Mouse (Mus musculus) lung, embryonic 14.5 days (tissue): ENCODE results near the gene Plppr1. TPM values are rescaled to one million over a fixed set of nuclear protein-coding genes. Genes with fewer than 3 reads are reported as not detected.
A peak's percentile ranks its signal among the peaks of the same experiment; 100 is the strongest.

Experiments
- ATAC-seq: fragments of 200-750 bp; cut with Nextera tagmentation; 2 replicates; pipeline ENCODE4 v1.8.0; 2017; ENCODE audit warnings: mild to moderate bottlenecking, moderate TSS enrichment, moderate library complexity; ENCODE audit not compliant: insufficient read depth
- DNase-seq: peaks from one replicate; pipeline ENCODE4 v3.0.0-alpha.2; 2015
- H3K27ac ChIP-seq: fragments of 300-500 bp; sonication (generic); 2 replicates; pipeline ENCODE4 v1.5.1; 2014; ENCODE audit warnings: low read depth, mild to moderate bottlenecking, moderate library complexity
- H3K27me3 ChIP-seq: fragments of 300-500 bp; sonication (generic); 2 replicates; pipeline ENCODE4 v1.6.1; 2014; ENCODE audit warnings: low read length, control low read depth; ENCODE audit not compliant: insufficient read depth
- H3K36me3 ChIP-seq: fragments of 300-500 bp; sonication (generic); 2 replicates; pipeline ENCODE4 v1.6.1; 2014; ENCODE audit warnings: control low read depth; ENCODE audit not compliant: insufficient read depth
- H3K4me1 ChIP-seq: fragments of 300-500 bp; sonication (generic); 2 replicates; pipeline ENCODE4 v1.6.1; 2014; ENCODE audit warnings: antibody characterized with exemption, control low read depth; ENCODE audit not compliant: insufficient read depth
- H3K4me2 ChIP-seq: fragments of 300-500 bp; sonication (generic); 2 replicates; pipeline ENCODE4 v1.6.1; 2014; ENCODE audit warnings: mild to moderate bottlenecking
- H3K4me3 ChIP-seq: fragments of 300-500 bp; sonication (generic); 2 replicates; pipeline ENCODE4 v1.5.1; 2014; ENCODE audit warnings: low read depth, low read length
- H3K9ac ChIP-seq: fragments of 300-500 bp; sonication (generic); 2 replicates; pipeline ENCODE4 v1.6.1; 2014
- H3K9me3 ChIP-seq: fragments of 300-500 bp; sonication (generic); 2 replicates; pipeline ENCODE4 v1.6.1; 2016; ENCODE audit warnings: low read depth, low read length, control low read depth
- CTCF ChIP-seq: IDR thresholded peaks from 2 replicates; pipeline ENCODE4 v1.5.1; 2016; ENCODE audit warnings: antibody characterized with exemption, low read depth
- WGBS: fragments of 180-500 bp; shearing (Covaris S2); extraction: QIAGEN DNeasy Blood & Tissue Kit; methylation state at CpG from one replicate; pipeline ENCODE4 v1.1.7; 2014; 5-methylcytosine and 5-hydroxymethylcytosine counted together
- polyA plus RNA-seq: library from polyadenylated mRNA; unstranded; fragments of >200 nt; fragmentation: Nextera tagmentation; extraction: Ambion mirVana; gene quantifications from 2 replicates; pipeline ENCODE4 v1.2.1, GENCODE M21; 2014

The Plppr1 gene
- polyA plus RNA-seq, 1 experiment from 2014 or later = 0.63 TPM

DNA sequence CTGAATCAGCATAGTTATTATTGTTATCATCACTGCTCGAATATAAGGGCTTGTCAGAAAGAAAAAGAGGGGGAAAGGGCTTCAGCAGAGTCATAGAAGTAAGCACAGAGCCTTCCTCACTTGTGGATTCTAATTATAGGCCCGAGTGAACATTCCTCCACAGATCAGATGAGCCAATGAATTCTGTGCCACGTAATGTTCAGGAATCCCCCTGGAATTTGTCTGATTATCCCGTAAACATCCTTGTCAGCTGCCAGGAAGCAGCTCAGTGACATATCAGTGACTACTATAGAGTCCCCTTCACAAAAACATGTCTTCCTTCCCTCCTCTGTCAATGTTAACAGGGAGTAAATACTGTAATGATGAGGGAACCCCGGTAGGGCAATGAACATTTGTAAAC lies 50.9 kb downstream of the Plppr1 start:
- no peaks in the 10 kb centered on the region for H3K4me1 ChIP-seq
- no peak overlapping the region for H3K4me2 ChIP-seq
- no peaks in the 10 kb centered on the region for H3K36me3 ChIP-seq
- ATAC-seq = no peak
- H3K27ac ChIP-seq = no peak overlapping the region
- 18% methylated on average over 5 of the region's 5 CpGs for WGBS
- H3K4me3 ChIP-seq = no peak overlapping the region
- no peaks in the 10 kb centered on the region for H3K27me3 ChIP-seq
- H3K9me3 ChIP-seq = no peaks in the 10 kb centered on the region
- DNase-seq = peak; percentile 45
- no peak overlapping the region for H3K9ac ChIP-seq
- TF ChIP-seq CTCF = no peak

DNA sequence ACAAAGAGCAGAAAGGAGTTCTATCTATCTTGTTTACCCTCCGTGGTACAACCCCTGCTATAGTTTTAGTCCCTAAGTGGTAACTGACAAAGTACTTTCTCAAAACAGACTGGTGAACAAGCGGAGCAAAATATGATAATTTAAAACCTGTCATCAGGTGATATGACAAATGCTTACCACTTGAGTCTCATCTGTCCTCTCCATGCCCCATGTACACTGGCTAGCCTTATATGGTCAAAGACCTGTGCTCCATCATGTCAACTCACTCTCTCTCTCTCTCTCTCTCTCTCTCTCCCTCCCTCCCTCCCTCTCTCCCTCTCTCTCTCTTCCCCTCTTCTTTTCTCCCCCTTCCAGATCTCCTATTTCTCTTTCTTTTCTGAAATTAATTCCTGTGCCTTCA lies 59.8 kb downstream of the Plppr1 start:
- no peak for TF ChIP-seq CTCF
- no peak overlapping the region for H3K4me2 ChIP-seq
- H3K9ac ChIP-seq = no peak overlapping the region
- H3K27ac ChIP-seq = no peak overlapping the region
- no peaks in the 10 kb centered on the region for H3K36me3 ChIP-seq
- no peak overlapping the region for H3K4me3 ChIP-seq
- no peaks in the 10 kb centered on the region for H3K9me3 ChIP-seq
- H3K4me1 ChIP-seq = no peaks in the 10 kb centered on the region
- ATAC-seq (no peak), DNase-seq (no peak)
- H3K27me3 ChIP-seq = no peaks in the 10 kb centered on the region
- 58% methylated on average over 2 of the region's 2 CpGs for WGBS

DNA sequence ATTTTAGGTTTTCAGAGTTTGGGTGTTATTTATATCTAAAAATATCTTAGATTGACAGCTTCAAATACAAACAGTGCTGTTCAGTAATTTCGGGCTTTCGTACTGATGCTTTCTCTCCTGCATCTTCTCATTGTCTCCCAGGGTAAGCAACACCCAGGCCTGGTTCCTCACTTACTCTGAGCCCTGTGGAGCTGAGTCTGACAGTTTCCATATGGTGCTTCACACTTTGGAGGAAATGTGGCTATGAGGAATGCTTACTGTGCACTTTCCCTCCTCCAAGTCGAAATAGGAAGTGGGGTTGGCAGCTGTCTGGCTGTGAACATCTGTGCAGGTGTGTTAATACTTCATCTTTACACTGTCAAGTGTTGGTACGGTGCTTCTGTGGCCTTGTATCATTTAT lies 85.7 kb downstream of the Plppr1 start:
- no peaks in the 10 kb centered on the region for H3K36me3 ChIP-seq
- no peaks in the 10 kb centered on the region for H3K27me3 ChIP-seq
- no peak overlapping the region for H3K4me2 ChIP-seq
- H3K9me3 ChIP-seq = no peaks in the 10 kb centered on the region
- H3K9ac ChIP-seq = no peak overlapping the region
- DNase-seq (peak; percentile 56), ATAC-seq (peak; percentile 44; the same call in 1 of the 2 replicates)
- TF ChIP-seq CTCF = no peak
- H3K4me1 ChIP-seq = no peaks in the 10 kb centered on the region
- no peak overlapping the region for H3K4me3 ChIP-seq
- WGBS = 32% methylated on average over 4 of the region's 4 CpGs
- H3K27ac ChIP-seq = no peak overlapping the region

DNA sequence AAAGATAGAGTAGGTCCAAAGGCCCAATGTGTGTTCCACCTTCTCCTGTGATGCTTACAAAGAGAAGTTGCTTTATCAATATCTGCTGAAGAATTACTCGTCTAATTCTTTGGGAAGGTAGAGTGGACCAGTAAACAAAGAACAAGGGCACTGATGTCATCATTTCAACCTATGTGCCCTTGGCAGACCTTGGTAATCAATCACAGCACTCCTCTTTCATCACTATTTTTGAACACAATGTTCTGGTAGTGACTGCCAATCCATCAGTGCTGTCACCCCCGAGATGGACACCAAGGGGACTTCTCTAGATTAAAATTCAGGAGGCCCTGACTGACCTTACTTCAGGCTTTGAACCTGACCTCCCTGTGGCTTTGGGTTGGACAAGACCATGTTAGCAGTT lies 89.7 kb downstream of the Plppr1 start:
- no peaks in the 10 kb centered on the region for H3K27me3 ChIP-seq
- H3K27ac ChIP-seq = no peak overlapping the region
- H3K36me3 ChIP-seq = no peaks in the 10 kb centered on the region
- no peak overlapping the region for H3K4me2 ChIP-seq
- H3K4me1 ChIP-seq = no peaks in the 10 kb centered on the region
- no peak overlapping the region for H3K4me3 ChIP-seq
- no peaks in the 10 kb centered on the region for H3K9me3 ChIP-seq
- DNase-seq (no peak), ATAC-seq (no peak)
- H3K9ac ChIP-seq = no peak overlapping the region
- WGBS = 21% methylated on average over 2 of the region's 2 CpGs
- TF ChIP-seq CTCF = no peak

DNA sequence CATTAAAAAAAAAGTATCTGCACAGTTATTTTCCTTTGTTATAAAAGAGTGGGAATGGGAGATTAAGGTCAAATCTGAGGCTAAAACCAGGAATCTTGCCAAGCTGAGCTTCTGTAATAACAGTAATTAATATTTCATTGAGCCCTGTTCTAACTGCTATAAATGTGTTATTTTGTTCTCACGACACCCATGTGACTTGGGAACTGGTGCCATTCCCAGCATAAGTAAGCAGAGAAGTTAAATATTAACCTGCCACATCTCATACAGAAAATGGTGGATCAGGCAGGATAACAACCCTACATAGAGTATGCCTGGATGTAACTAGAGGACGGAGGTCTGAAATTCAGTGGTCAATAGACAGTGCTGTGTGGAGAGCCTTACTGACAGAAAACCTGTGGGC lies 90.2 kb downstream of the Plppr1 start:
- H3K4me2 ChIP-seq = no peak overlapping the region
- WGBS = 81% methylated on average over 2 of the region's 2 CpGs
- DNase-seq (no peak), ATAC-seq (no peak)
- no peaks in the 10 kb centered on the region for H3K27me3 ChIP-seq
- H3K27ac ChIP-seq = no peak overlapping the region
- no peak overlapping the region for H3K9ac ChIP-seq
- H3K36me3 ChIP-seq = no peaks in the 10 kb centered on the region
- H3K4me3 ChIP-seq = no peak overlapping the region
- no peak for TF ChIP-seq CTCF
- no peaks in the 10 kb centered on the region for H3K9me3 ChIP-seq
- H3K4me1 ChIP-seq = no peaks in the 10 kb centered on the region

DNA sequence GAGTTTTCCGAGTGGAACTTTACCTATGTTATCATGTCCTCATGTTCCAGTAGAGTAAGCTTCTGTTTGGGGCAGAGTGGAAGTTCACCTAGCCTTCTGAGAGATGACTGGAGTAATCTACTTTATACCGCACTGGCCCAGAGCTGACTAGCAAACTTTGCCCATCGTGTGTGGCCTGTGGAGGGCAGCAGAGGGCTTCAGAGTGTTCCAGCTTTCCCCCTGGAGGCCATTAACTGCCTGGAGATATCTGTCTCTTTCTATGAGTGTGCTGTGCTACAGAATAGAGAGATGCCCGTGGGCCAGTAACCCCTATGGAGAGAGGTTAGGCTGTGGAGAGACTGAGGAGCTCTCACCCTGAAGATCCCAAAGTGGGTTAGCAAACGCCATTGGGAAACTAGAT lies 94.8 kb downstream of the Plppr1 start:
- DNase-seq = peak; percentile 76
- H3K36me3 ChIP-seq = no peaks in the 10 kb centered on the region
- H3K4me2 ChIP-seq = no peak overlapping the region
- H3K4me1 ChIP-seq = no peaks in the 10 kb centered on the region
- H3K9ac ChIP-seq = no peak overlapping the region
- TF ChIP-seq CTCF = peak; percentile 78
- H3K27ac ChIP-seq = no peak overlapping the region
- WGBS = 32% methylated on average over 5 of the region's 5 CpGs
- H3K27me3 ChIP-seq = no peaks in the 10 kb centered on the region
- no peaks in the 10 kb centered on the region for H3K9me3 ChIP-seq
- H3K4me3 ChIP-seq = no peak overlapping the region
- ATAC-seq = peak; percentile 68; the same call in 1 of the 2 replicates

DNA sequence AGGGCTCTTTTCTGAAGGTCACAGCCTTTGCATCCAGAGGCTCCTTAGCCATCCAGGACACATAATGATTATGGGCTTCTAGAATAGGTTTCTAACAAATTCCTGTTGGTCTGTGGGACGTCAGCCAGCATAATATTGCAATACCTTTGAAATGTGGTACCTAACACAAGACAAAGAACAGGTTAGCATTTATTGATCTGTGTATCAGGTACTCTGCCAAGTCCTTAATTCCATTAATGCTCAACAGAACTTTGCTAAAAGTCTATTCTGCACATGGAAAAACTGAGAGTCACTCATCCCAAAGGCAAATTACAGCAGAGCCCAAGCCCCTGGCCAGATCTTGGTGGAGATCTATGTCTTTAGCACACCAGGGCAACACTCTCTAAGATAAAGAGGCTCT lies 97.7 kb downstream of the Plppr1 start:
- no peaks in the 10 kb centered on the region for H3K36me3 ChIP-seq
- H3K27me3 ChIP-seq = no peaks in the 10 kb centered on the region
- H3K9me3 ChIP-seq = no peaks in the 10 kb centered on the region
- no peaks in the 10 kb centered on the region for H3K4me1 ChIP-seq
- no peak overlapping the region for H3K4me3 ChIP-seq
- 71% methylated on average over 1 of the region's 1 CpGs for WGBS
- no peak overlapping the region for H3K4me2 ChIP-seq
- TF ChIP-seq CTCF = no peak
- ATAC-seq (no peak), DNase-seq (no peak)
- H3K9ac ChIP-seq = no peak overlapping the region
- H3K27ac ChIP-seq = no peak overlapping the region

DNA sequence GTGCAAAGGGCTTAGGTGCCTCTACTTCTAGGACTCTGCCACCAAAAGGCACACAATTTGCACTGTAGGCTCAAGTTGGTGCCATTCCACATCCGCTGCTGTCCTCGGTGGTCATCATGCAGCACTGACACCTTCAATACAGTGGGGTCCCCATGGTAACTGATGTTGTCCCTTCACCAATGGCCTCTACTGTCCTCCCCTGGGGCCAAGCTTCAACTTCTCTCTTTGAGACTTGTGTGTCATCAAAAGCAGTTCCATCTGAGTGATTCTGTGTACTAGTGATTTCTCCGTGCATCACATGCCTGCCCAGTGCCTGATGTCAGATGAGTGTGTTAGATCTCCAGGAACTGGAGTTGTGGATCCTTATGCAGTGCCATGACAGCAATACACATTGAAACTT lies 104.2 kb downstream of the Plppr1 start:
- H3K4me2 ChIP-seq = no peak overlapping the region
- no peaks in the 10 kb centered on the region for H3K4me1 ChIP-seq
- H3K27me3 ChIP-seq = no peaks in the 10 kb centered on the region
- ATAC-seq = no peak
- no peak for DNase-seq
- H3K27ac ChIP-seq = no peak overlapping the region
- no peak overlapping the region for H3K9ac ChIP-seq
- 89% methylated on average over 3 of the region's 3 CpGs for WGBS
- TF ChIP-seq CTCF = no peak
- H3K36me3 ChIP-seq = no peaks in the 10 kb centered on the region
- H3K9me3 ChIP-seq = no peaks in the 10 kb centered on the region
- no peak overlapping the region for H3K4me3 ChIP-seq
